Mouse (Mus musculus): ENCODE data around the gene Car6.

Car6 gene

DNA sequence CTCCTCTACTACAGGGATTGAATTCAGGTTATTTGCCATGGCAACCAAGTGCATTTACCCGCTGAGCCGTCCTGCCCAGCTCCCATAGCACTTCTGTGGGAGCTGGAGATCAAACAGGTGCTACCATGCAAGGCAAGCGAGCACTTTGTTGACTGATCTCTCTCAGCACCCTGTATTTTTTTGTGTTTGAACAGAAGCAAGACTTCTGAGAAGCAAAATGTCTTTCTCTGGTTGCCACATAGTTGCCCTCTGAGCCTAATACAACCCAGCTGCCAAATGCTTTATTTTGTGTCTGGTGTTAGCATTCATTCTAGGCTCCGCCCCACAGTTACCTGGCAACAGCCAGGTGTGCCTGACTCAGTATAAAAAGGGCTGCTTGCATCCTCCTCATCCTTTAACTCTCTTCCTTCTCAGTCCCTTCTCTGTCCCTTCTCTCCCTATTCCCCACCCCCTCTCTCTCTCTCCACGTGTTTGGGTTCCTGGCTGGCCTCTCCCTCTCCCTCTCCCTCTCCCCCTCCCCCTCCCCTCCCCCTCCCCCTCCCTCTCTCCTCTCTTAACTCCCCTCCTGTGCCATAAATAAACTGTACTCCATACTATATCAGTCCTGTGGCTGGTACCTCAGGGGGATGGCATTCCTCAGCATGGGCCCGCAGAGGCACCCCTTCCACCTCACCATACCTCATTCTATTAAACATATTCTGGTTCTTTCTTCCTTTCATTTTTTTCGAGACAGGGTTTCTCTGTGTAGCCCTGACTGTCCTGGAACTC, 27.6 kb upstream of the Car6 start:
- no peak for DNase-seq (ENCODE audit: low spot score)

DNA sequence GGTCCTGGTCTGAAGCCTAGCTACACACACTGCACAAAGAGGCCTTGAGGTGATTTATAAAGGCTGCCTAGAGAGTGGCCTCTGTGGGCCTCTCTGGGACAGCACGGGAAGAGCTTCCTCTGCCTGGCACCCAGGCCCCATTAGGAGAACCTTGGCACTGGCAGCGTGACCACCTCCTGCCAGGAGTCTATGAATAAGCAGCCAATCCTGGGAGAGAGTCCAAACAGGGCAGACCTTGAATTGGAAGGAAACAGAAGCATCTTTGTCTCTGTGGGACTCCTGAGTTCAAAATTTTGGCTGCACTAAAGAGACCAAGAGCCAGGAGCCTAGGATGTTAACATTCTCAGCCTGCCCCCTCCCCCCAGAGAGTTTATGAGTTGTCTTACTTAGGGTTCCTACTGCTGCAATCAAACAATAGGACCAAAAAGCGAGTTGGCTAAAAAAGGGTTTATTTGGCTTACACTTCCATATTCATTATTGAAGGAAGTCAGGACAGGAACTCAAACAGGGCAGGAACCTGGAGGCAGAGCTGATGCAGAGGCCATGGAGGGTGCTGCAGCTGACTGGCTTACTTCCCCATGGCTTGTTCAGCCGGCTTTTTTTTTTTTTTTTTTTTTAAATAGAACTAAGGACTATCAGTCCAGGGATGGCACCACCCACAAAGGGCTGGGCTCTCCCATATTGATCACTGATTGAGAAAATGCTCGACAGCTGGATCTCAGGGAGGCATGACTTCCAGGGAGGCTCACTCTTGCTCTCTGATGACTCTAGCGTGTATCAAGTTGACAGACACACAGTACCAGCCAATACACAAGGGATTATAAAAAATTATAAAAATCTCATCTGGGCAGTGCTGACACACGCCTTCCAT, 25.9 kb upstream of the Car6 start:
- no peak for DNase-seq (ENCODE audit: low spot score)

DNA sequence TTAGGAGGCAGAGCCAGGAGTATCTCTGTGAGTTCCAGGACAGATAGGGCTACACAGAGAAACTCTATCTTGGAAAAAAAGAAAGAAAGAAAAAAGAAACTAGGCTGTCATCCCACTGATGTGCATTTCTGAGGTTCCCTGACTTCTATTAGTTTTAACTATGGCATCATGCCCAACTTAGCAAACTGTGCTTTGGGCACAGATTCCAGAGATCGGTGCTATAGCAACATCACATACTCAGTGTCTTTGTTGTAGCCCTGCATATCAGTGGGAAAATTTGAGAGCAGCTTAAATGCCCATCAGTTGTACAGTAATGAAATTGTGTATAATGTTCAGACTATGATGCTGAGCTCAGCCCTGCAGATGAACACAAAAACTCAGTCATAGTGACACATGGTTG, 24.6 kb upstream of the Car6 start:
- DNase-seq (ENCODE audit: low spot score) = no peak

DNA sequence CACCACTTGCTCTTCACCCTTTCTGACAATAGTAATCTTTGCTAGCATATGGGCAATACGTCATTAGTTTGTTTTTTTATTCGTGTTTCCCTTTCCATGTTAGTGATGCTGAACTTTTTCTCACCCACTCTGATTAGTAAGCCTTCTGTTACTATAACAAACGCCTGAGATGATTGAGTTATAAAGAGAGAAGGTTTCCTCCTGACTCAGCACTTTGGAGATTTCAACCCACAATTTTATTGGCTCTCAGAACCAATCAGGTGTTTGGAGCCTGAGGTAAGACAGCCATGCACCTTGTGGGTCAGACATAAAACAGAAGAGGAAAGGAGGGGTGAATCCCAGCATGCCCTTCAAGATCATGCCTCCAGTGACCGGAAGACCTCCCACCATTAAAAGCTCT, 22.7 kb upstream of the Car6 start:
- no peak for DNase-seq (ENCODE audit: low spot score)

DNA sequence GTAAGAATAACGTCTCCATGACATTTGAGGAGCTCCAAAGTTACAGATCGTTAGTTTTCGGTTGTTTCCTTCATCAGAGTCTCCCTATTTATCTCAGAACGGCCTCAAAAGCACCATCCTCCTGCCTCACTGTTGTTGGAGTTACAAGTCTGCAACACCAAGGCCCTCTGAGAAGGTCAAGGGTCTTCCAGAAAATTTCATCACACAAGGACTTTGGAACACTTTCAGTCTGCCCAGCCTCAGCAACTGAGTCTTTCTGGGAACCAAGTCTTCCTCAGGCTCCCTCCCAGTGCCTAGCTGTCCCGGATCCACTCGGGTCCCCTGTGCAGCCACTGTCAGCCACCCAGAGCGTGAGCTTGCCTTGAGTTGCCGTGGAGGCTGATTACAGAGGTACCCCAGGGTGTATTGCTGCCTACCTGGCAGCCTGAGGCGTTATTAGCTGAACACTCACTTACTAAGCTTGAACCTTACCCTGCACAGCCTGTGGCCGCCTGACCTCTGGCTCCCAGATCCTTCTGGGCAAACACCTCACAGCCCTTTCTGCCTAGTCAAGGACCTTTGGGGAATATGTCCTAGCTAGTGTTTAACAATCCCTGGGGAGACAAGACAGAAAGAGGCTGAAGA, 20.0 kb upstream of the Car6 start:
- no peak for DNase-seq (ENCODE audit: low spot score)

DNA sequence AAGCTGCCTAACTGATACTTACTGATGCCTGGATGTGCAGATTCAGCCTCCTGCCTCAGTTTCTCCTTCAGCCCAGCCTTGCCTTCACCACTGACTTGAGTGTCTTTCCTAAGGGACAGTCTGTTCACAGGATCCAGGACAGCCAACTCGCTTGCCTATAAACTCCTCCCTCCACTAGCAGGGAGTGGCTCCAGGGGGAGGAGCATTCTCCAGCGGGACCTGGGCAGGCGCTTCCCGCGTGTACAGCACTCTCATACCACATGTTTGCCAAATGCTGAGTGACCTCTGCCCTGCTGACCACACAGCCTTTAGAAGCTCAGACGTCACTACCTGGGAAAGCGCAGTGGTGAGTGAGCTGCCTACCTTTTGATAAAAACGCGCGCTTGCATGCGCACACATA, 19.5 kb upstream of the Car6 start:
- DNase-seq (ENCODE audit: low spot score) = no peak

DNA sequence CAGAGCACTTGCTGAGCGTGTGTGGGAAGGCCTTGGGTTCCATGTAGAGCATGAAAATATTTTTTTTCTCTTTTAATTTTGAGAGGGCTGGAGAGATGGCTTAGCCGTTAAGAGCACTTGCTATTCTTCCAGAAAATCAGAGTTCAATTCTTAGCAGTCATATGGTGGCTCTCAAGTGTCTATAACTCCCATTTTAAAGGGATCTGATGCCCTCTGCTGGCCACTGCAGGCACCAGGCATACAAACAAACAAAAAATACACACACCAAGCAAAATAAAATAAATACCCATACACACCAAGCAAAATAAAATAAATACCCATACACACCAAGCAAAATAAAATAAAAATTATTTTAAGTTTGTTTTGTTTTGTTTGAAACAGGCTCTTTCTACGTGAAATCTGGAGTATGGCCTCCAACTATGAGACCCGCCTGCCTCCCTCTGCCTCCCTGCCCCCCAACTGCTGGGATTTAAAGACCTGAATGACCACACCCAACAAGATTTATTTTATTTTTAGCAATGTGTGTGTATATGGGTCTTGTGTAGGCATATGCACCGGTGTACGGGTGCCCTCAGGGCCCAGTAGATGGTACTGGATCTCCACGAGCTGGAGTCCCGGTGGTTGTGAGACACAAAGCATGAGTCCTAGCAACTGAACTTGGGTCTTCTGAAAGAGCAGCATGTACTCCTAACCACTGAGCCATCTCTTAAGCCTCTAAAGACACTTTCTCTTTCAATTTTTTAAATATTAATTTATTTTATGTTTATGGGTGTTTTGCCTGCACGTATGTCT, 18.6 kb upstream of the Car6 start:
- no peak for DNase-seq (ENCODE audit: low spot score)

DNA sequence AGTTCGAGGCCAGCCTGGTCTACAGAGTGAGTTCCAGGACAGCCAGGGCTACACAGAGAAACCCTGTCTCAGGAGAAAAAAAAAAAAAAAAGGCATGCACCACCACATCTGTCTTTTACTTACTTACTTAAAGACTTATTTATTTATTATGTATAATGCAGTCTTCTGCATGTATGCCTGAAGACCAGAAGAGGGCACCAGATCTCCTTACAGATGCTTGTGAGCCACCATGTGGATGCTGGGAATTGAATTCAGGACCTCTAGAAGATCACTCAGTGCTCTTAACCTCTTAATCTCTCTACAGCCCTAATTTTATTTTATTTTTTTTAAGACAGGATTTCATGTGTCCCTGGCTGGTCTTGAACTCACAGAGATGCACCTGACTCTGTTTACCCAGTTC, 16.8 kb upstream of the Car6 start:
- DNase-seq (ENCODE audit: low spot score) = no peak

DNA sequence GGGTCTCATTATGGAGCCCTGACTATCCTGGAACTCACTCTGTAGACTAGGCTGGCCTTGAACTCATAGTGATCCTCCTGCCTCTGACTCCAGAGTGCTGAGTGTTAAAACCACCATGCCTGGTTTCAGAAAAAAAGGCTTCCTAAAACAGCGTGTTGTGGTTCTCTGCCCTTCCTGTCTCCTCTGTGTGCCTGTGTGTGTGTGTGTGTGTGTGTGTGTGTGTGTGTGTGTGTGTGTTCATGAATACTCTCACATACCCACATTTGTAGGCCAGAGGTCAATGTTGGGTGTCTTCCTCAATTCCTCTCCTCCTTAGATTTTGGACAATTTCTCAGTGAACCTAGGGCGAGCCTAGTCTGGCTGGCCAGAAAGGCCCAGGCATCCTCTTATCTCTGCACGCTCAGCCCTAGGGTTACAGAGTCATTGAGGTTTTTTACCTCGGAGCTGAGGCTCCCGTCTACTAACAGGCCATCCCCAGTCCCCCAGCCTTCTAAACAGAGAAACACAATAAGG, 16.0 kb upstream of the Car6 start:
- no peak for DNase-seq (ENCODE audit: low spot score)

DNA sequence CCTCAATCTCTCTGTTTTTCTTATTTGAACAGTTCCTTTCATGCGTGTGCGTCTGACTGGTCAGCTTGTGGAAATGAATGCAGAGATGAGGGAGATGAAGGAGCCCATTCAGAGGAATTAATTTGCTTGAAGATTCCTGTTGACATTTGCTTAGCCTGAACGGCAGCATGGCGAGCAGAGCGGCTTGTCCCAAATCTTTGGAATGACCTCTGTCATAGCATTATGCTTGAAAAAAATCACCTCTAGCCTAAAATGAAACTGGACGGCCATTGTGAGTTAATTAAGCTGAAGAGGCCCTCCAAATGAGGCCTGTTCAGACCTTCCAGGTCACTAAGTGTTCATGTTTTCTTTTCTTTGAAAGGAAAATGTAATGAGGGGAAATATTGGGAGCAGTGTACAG, 15.3 kb upstream of the Car6 start:
- no peak for DNase-seq (ENCODE audit: low spot score)

DNA sequence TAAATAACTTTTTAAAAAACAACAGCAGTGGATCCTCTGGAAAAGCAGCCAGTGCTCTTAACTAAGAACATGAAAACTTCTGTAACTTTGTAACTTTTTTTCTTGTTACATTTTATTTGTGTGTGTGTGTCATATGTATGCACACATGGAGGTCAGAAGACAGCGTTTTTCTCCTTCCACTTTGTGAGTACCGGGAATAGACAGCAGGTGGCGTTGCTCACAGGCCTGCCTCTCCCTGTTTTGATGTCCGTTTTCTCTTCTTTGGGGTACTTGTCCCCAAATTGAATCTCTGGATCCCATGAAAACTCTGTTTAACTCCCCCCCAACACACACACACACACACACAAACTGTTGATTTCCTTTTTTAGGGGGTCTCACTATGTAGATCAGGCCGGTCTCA, 12.8 kb upstream of the Car6 start:
- DNase-seq (ENCODE audit: low spot score) = no peak

DNA sequence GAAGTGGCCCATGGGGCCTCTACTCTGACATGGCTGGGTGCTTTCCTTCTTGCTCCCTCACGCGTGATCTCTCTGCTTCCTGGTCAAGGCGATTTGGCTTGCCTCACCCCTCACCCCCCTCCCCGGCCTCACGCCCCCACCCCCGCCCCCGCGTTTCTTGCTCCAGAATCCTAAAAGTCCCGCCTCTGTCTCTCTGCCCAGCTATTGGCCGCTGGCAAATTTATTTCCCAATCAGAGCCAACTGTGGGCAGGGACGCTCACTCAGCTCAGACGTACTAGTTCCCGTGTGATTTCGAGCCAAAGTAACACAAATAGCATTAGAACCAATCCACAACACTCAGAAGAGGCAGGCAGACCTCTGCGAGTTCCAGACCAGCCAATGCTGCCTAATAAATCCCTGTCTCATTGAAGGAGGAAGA, 11.4 kb upstream of the Car6 start:
- no peak for DNase-seq (ENCODE audit: low spot score)

DNA sequence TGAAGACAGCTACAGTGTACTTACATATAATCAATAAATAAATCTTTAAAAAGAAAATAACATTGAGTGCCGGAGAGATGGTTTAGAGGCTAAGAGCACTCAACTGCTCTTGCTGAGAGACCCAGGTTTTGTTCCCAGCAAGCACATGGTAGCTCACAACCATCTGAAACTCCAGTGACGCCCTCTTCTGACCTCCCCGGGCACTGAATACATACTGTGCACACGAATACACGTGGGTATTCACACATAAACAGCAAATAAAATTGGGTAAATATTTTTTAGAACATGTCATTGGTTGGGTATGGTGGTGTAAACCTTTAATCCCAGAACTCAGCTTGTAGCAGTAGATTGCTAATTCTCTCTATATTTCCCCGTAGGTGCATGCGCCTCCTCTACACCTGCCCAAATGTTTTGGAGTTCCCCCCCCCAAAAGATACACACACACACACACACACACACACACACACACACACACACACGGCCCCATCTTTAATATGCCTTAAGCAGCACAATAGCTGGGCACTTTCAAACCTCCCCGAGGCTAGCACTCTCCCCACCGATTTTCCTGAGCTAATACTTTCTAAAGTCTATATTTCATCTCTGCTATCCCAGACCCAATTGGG, 10.9 kb upstream of the Car6 start:
- no peak for DNase-seq (ENCODE audit: low spot score)

DNA sequence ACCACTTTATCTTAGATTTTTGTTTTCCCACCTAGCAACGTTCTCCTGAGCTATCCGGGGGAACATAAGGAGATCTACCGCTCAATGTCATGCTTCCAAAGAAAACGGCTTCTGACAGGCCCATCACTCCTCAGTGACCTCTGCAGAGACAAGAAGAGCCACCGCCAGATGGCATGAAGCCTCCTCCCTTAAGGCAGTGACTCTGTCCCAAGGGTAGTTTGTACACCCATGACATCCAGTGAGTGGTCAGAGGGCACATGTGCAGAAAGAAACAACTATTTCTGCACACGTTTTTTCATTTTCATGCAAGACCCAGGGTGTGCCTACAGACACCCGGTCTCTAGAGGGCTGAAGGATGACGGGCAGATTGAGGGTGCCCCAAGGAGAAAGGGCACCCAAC, 9.2 kb upstream of the Car6 start:
- no peak for DNase-seq (ENCODE audit: low spot score)

DNA sequence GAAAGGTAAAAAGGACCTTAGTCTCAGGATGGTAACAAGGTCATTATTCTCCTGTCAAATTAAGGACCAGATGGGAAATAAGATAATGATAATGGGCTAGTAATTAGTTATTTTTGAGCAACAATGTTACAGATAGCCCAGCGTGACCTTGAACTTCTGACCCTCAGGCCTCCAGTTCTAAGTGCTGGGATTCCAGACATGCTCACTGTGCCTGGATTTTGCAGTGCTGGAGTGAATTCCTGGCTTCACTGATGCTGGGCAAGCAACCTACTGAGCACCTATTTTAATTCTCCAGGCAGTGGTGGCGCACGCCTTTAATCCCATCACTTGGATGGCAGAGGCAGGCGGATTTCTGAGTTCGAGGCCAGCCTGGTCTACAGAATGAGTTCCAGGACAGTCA, 8.6 kb upstream of the Car6 start:
- no peak for DNase-seq (ENCODE audit: low spot score)

DNA sequence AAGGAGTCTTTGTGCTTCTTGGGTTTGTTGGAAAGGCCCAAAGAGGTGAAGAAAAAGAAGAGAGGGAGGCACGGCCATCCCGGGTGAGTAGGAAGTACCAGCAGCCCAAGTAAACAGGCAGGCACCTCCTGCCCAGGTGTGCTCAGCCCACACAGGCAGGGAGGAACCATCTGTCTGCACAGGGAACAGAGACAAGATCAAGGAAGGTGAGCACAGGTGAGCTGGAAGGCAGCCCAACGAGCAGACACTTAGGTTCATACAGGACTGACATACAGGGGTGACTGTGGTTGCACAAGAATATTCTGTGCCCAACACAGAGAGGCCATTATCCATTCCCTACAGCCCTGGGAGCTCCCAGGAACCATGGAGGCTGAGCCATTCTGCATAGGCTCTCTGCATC, 3.7 kb upstream of the Car6 start:
- no peak for DNase-seq (ENCODE audit: low spot score)

DNA sequence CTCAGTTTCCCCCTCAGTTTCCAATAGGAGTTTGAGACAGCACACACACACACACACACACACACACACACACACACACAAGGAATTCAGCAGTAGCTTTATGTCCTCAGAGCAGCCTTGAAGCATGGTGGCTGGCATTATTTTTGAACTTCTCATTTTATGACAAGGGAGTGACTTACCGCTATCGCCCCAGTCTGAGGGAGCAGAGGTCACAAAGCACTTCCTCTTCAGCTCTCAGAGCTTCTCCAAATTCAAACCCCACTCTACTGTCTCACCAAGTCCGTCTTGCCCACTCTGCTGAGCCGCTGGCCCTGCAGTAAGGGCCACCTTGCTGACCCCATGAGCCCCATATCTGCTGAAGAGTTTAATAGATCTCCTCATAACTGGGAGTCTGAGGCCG, 1.6 kb upstream of the Car6 start:
- DNase-seq (ENCODE audit: low spot score) = no peak

DNA sequence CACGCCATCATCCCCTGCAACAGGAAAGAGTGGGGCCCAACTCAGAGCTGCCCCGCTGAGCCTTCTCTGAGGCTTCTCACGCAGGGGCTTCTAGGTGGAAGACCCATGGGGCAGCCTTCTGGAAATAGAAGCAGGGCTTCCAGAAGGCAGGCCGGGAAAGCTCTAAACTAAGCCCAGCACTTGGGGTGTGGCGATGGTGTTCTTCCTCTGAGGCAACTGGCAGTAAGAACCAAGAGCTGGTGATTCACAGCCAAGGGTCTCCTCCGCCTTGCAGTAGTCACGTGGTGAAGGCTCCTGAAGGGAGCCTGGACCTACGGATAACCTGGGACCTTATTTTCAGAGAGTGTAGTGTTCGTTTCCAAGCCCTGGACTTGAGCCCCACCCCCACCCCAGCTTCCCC, 2.9 kb downstream of the Car6 start:
- no peak for DNase-seq (ENCODE audit: low spot score)

DNA sequence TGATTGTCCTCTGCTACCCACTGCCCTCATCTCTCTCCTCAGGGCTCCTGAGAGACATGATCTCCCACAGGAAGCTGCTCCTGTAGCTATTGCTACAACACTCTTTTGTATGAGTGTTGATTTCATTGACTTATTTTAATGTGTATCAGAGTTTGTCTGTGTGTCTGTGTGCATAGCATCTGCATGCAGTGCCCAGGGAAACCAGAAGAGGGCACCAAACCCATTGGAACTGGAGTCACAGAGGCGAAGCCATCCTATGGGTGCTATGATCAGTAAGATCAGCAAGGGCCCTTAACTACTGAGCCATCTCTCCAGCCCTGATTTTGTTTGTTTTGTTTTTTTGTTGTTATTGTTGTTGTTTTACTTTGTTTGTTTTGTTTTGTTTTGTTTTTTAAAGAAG, 7.2 kb downstream of the Car6 start:
- DNase-seq (ENCODE audit: low spot score) = no peak

DNA sequence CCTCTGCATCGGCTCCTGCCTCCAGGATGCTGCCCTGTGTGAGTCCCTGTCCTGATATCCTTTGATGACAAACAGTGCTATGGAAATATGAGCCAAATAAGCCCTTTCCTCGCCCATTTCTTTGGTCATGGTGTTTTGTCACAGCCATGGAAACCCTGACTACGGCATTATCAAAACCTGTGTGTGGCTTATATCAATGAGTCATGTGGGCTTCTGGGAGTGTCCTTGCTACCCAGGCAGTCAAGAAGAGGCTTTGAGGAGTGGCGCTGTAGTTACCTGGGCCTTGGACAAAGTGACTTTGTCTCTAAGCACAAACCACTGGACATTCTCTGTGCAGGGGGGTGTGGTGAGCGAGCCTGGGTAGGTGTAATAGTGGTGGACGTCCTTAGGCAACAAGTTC, 8.9 kb downstream of the Car6 start:
- DNase-seq (ENCODE audit: low spot score) = no peak

DNA sequence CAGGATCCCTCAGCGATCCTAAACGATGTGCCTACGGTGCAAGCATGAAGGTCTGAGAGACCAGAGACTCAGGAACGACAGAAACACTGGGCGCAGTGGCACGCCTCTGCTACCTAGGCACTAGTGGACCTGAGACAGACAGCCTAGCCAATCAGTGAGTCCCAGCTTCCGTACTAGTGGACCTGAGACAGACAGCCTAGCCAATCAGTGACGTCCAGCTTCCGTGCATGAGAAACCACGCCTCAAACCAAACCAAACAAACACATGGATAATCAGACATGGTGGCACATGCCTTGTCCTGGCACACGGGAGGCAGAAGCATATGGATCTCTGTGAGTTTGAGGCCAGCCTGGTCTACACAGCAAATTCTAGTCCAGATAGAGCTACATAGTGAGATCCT, 12.9 kb downstream of the Car6 start:
- DNase-seq (ENCODE audit: low spot score) = no peak

DNA sequence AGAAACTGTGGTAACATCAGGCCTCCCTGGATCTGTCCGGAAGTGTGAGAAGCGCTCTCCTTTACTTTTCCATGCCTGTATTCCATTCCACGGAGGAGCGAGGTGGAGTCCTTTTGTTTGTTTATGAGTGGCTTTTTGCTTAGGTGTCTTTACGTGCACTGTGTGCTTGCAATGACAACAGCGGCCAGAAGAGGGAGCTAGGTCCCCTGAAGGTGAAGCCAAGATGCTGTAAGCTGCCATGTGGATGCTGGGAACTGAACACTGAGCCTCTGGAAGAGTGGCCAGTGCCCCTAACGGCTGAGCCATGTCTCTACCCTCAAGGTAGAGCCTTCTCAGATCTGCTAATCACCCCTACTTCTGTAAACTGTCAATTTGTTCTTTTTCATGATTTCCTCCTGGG, 19.8 kb downstream of the Car6 start:
- DNase-seq (ENCODE audit: low spot score) = no peak

Measured in layer of hippocampus, adult 9-10 months (tissue).